Mouse (Mus musculus): ENCODE measurements around the gene Khdc4.

DNA sequence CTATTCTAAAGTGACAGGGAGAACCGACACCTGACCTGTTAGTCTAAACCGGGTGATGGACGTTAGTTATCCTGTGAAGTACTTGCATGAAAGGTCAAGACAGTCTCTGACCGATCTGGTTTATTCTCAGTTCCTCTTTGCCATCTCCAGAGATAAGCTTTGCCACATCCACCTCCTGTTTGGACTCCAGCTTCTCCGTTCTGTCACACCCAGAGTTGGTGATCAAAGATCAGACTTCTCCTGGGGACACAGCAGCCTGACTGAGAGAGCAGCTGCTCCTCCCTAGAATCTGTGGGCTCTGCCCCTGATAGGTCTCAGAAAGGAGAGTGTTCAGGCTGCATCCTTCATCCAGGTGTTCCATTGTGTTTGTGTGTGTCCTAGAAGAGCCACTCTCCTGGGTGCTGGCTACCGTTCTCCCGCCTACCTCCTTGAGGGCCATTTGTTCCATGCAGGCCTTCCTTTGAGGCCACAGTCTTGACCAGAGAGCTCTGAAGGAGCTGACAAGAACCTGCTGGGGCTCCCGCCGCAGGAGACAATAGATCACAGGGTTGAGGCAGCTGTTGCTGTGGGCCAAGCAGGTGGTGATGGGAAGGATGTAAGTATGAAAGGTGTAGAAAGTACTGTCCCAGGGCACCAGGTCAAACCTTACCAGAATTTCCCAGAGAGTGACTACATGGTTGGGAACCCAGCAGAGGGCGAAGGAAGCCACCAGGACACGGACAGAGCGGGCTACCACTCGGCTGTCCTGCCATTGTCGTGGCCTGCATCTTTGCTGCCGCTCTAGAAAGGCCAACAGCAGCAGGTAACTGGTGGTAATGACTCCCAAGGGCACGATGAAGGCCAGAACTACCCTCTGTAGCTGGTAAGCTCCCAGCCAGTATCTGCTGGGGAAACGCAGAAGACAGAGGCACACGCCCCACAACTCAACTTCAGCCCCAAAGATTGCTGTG, 33.7 kb upstream of the Khdc4 start:
- TF ChIP-seq MAZ (IDR thresholded peaks at IDR 0.05; ENCODE audit: low read depth, low read length) (no peak), E2F4 (IDR thresholded peaks at IDR 0.05; ENCODE audit: insufficient replicate concordance, low read depth, low read length) (no peak), POLR2A (IDR thresholded peaks at IDR 0.05; ENCODE audit: low read depth, low read length) (no peak), HCFC1 (IDR thresholded peaks at IDR 0.05; ENCODE audit: low read depth, low read length) (no peak), CTCF (conservative IDR thresholded peaks at IDR 0.05 in 1 of 2, IDR thresholded peaks at IDR 0.05 in 1 of 2; ENCODE audit: low read depth in 2 of 2, low read length in 2 of 2) (no peak), CHD1 (IDR thresholded peaks at IDR 0.05; ENCODE audit: low read depth, low read length) (no peak), BHLHE40 (IDR thresholded peaks at IDR 0.05; ENCODE audit: low read depth, low read length) (0 out of 2 replicates have a peak, but pooled peaks have one; percentile 26), ZNF384 (IDR thresholded peaks at IDR 0.05; ENCODE audit: low read depth, low read length) (no peak), RAD21 (IDR thresholded peaks at IDR 0.05; ENCODE audit: low read depth, low read length) (no peak), EP300 (IDR thresholded peaks at IDR 0.05; ENCODE audit: low read length) (peak; percentile 90), ELF1 (IDR thresholded peaks at IDR 0.05; ENCODE audit: low read depth, low read length) (no peak), JUND (conservative IDR thresholded peaks at IDR 0.05; ENCODE audit: low read depth, low read length) (no peak)

Data from CH12.LX (cell line).